ENCODE assay signal across 12 mouse cellular contexts in the genomic region with DNA sequence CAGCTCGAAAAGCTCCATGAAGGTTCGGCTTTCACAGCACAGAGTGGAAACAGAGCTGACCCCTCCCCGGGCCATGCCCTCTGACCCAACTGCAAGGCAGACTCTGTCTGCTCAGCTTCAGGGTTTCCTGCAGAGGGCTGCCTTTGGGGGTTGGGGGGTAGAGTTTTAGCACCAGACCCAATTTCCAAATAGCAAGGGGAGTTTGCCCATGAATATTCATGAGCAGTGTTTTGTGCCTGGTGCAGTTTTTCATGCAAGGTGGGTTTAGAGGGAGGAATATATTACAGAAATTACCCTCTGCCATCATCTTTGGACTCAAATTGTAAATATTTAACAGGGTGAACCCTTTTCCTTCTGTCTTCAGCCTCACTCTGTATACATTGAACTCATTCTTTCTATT. TPM values are rescaled to one million over a fixed set of nuclear protein-coding genes. Genes with fewer than 3 reads are reported as not detected.
DNase-seq lines count a peak whose midpoint lies in the region; ATAC-seq lines count a peak whose summit lies in the region.
"Had no signal": no experiment of that assay in that cellular context is flagged by ENCODE, and none has a peak within 500 bp of the region (broad histone marks: within the 10 kb centered on the region; RNA-seq: fewer than 3 reads in every experiment).

No protein-coding gene starts in this region.

- peaks cover 14% of the 10 kb centered on the region for H3K4me1 ChIP-seq in forebrain, embryonic 13.5 days
- H3K4me1 ChIP-seq in midbrain, embryonic 11.5 days (ENCODE audit: control insufficient read depth, insufficient read depth, low read length) = peaks cover 14% of the 10 kb centered on the region

- H3K36me3 ChIP-seq in forebrain, embryonic 13.5 days (ENCODE audit: poor library complexity, severe bottlenecking) = no peaks in the 10 kb centered on the region
- H3K36me3 ChIP-seq in midbrain, embryonic 11.5 days (ENCODE audit: control insufficient read depth, insufficient read depth, low read length) = no peaks in the 10 kb centered on the region
- H3K36me3 ChIP-seq: lung, embryonic 15.5 days had no signal

- peak; percentile 85 for DNase-seq in embryo, embryonic 10.5 days (ENCODE audit: low spot score)
- peak; percentile 55 for DNase-seq in kidney, postnatal 10 days
- DNase-seq in midbrain, embryonic 11.5 days (ENCODE audit: low spot score, missing footprints) = peak; percentile 92
- no peak for DNase-seq in ovary, adult 18-20 months (ENCODE audit: low spot score)
- DNase-seq in lung, postnatal 4 days = no peak
- DNase-seq: cerebellum, postnatal 14 days; gastrocnemius, postnatal 10 days; thymus, adult 18-20 months had no signal

- 0 out of 2 replicates have a peak overlapping the region, but pooled peaks have one; percentile 40 for H3K27ac ChIP-seq in forebrain, embryonic 13.5 days
- peak overlapping the region; percentile 77 for H3K27ac ChIP-seq in midbrain, embryonic 11.5 days (ENCODE audit: low read depth, low read length)
- H3K27ac ChIP-seq: lung, embryonic 15.5 days had no signal

- 4% methylated on average over 3 of the region's 3 CpGs for WGBS in forebrain, embryonic 13.5 days
- 9% methylated on average over 3 of the region's 3 CpGs for WGBS in midbrain, embryonic 11.5 days

- H3K9ac ChIP-seq in forebrain, embryonic 13.5 days = no peak overlapping the region
- H3K9ac ChIP-seq in midbrain, embryonic 11.5 days (ENCODE audit: low read length) = no peak overlapping the region
- H3K9ac ChIP-seq: lung, embryonic 15.5 days had no signal

- H3K4me2 ChIP-seq in forebrain, embryonic 13.5 days = no peak overlapping the region
- H3K4me2 ChIP-seq in midbrain, embryonic 11.5 days = no peak overlapping the region
- H3K4me2 ChIP-seq: lung, embryonic 15.5 days had no signal

- no peaks in the 10 kb centered on the region for H3K27me3 ChIP-seq in forebrain, embryonic 13.5 days
- H3K27me3 ChIP-seq in midbrain, embryonic 11.5 days (ENCODE audit: control insufficient read depth, insufficient read depth, low read length) = no peaks in the 10 kb centered on the region
- H3K27me3 ChIP-seq: lung, embryonic 15.5 days had no signal

- ATAC-seq in forebrain, embryonic 13.5 days = peak; percentile 57; the same call in 1 of the 2 replicates
- peak; percentile 83 for ATAC-seq in midbrain, embryonic 11.5 days (ENCODE audit: low FRiP score)
- no peak for ATAC-seq in erythroblast, adult 5-6 weeks (replicated peaks; ENCODE audit: low FRiP score, poor library complexity, severe bottlenecking)
- no peak for ATAC-seq in activated CD4-positive, CD25-positive, alpha-beta regulatory T cell, adult 4 months

- no peak overlapping the region for H3K4me3 ChIP-seq in forebrain, embryonic 13.5 days
- H3K4me3 ChIP-seq in midbrain, embryonic 11.5 days (ENCODE audit: low read depth, low read length) = no peak overlapping the region
- H3K4me3 ChIP-seq: lung, embryonic 15.5 days had no signal

- no peaks in the 10 kb centered on the region for H3K9me3 ChIP-seq in forebrain, embryonic 13.5 days (replicated peaks)
- no peaks in the 10 kb centered on the region for H3K9me3 ChIP-seq in midbrain, embryonic 11.5 days (ENCODE audit: control insufficient read depth, low read length)
- H3K9me3 ChIP-seq: lung, embryonic 15.5 days had no signal

RNA-seq across cellular contexts. Expression of gene Fzd7, which starts 44.3 kb away (rescaled TPM):
- 2.8 and 3.4 TPM in 2 replicates for polyA plus RNA-seq in forebrain, embryonic 13.5 days (2015; fragmentation: Nextera tagmentation; extraction: Ambion mirVana)
- 5.3 and 6.3 TPM in 2 replicates for polyA plus RNA-seq in midbrain, embryonic 11.5 days (2014; fragmentation: Nextera tagmentation; extraction: Ambion mirVana)
- 1.7 and 3.1 TPM in 2 replicates for total RNA-seq in erythroblast, adult 5-6 weeks (2015; ENCODE audit: low replicate concordance)
- 0.28 and 0.43 TPM in 2 replicates for total RNA-seq in erythroblast, adult 5-6 weeks (2017; ENCODE audit: low replicate concordance)
- not detected for polyA plus RNA-seq in activated CD4-positive, CD25-positive, alpha-beta regulatory T cell, adult 4 months (2017; shearing (Covaris generic))

Comparison
In these comparisons a context has a peak if more than half of its experiments do, and no peak if none do; other contexts are left out.
1. DNase-seq: peak in embryo, embryonic 10.5 days (single experiment), kidney, postnatal 10 days (single experiment) and midbrain, embryonic 11.5 days (single experiment); none in ovary, adult 18-20 months (single experiment) and lung, postnatal 4 days (0 of 2).
2. ATAC-seq: peak in forebrain, embryonic 13.5 days (single experiment) and midbrain, embryonic 11.5 days (single experiment); none in erythroblast, adult 5-6 weeks (single experiment) and activated CD4-positive, CD25-positive, alpha-beta regulatory T cell, adult 4 months (single experiment).